Mouse (Mus musculus): Measurements from ENCODE around the gene Fcgr2b.
"Not testable (repeated sequence)": the region's sequence is repeated elsewhere in the genome, so short reads cannot be mapped to it uniquely, and the experiment has no call there.

Gene Fcgr2b

GRCm38 (mm10) chr1:170978601-170979000 lies 2.3 kb upstream of the Fcgr2b start:
- no peak for DNase-seq (ENCODE audit: low read depth in 2 of 2, low spot score in 2 of 2)

DNA sequence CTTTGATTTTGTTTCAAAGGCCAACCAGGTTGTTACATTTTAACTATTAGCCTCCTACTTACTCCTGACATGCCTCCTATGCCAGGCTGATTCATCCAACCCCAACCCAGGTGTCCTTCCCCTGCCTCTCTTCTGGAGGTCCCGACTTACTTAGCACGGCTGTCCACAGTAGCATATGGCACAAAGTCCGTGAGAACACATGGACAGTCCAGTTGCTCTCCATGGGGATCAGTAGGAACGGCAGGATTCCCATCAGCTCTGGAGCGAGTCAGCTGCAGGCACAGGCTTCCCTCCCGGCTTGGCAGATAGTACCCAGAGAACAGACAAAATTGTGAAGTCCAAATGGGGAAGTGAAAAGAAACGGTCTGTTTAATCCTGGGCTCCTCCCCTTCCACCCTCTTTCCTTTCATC lies 591 bp downstream of the Fcgr2b start:
- no peak for DNase-seq (ENCODE audit: low read depth in 2 of 2, low spot score in 2 of 2)

GRCm38 (mm10) chr1:170975350-170975749 lies 997 bp downstream of the Fcgr2b start:
- DNase-seq (ENCODE audit: low read depth in 2 of 2, low spot score in 2 of 2) = not testable (repeated sequence)

DNA sequence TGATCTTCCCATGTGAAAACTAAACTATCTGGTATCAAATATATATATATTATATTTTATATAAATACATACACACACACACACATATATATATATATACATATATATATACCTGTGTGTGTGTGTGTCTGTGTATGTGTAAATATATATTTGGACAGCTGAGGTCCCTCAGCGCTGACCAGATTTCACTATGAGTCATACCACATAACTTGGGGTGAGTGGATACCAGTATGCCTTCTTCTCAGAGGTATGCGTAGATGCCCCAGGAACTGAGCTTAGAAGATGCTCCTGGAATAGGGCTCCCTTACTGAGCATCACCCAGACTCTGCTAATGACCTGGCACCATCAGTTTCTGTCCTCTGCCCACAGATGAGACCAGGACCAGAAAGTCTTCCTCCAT lies 1.6 kb downstream of the Fcgr2b start:
- DNase-seq (ENCODE audit: low read depth in 2 of 2, low spot score in 2 of 2) = no peak

GRCm38 (mm10) chr1:170974171-170974570 lies 2.2 kb downstream of the Fcgr2b start:
- DNase-seq (ENCODE audit: low read depth in 2 of 2, low spot score in 2 of 2) = no peak

DNA sequence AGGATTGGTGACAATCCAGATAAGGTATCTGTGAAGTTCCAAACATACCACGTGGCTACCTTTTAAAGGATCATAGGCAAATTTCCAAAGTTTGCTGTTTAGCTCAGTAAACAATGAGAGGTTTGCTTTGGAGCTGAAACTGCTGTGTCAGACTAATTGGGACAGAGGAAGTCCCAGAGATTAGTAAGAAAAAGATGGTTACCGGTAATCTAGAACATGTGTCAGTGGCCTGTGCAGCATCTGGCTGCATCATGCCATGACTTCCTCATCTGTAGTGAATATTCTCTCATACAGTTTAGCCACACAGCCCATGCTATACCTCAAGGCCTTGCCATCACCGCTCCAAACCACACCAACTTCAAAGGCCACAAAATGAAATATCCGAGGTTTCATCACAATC lies 3.4 kb downstream of the Fcgr2b start:
- no peak for DNase-seq (ENCODE audit: low read depth in 2 of 2, low spot score in 2 of 2)

GRCm38 (mm10) chr1:170972494-170972893 lies 3.9 kb downstream of the Fcgr2b start:
- DNase-seq (ENCODE audit: low read depth in 2 of 2, low spot score in 2 of 2) = no peak

DNA sequence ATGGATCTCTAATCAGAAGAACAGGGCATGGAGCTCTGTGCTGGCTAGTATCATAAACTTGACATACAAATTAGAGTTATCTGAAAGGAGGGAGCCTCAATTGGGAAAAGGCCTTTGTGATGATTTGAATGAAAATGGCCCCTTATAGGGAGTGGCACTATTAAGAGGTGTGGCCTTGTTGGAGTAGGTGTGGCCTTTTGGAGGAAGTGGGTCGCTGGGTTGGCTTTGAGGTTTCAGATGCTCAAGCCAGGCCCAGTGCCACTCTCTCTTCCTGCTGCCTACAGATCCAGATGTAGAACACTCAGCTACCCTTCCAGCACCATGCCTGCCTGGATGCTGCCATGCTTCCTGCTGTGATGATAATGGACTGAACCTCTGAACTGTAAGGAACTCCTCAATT lies 7.8 kb downstream of the Fcgr2b start:
- DNase-seq (ENCODE audit: low read depth in 2 of 2, low spot score in 2 of 2) = no peak

DNA sequence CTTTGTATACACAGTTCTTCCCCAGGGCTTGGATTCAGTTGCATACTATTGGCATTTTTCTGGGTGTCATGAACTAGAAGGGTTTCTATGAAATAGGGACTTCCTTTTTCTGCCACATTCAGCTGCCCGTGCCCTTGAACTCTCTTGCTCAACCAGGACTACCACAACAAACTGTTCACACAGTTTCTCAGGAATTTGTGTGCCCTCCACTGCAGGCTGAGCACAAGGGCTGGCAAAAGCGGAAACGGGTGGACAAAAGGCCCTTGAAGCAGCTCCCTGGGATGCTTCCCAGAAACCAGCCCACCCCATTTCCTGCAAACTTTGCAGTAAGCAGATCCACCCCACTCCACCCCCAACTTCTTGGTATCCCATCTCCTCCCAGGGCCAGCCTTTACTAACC lies 8.8 kb downstream of the Fcgr2b start:
- DNase-seq (ENCODE audit: low read depth in 2 of 2, low spot score in 2 of 2) = no peak

- DNase-seq (ENCODE audit: low read depth in 2 of 2, low spot score in 2 of 2) = no peak
Observed at GRCm38 (mm10) chr1:170963087-170963486, 13.3 kb downstream of the Fcgr2b start.

DNA sequence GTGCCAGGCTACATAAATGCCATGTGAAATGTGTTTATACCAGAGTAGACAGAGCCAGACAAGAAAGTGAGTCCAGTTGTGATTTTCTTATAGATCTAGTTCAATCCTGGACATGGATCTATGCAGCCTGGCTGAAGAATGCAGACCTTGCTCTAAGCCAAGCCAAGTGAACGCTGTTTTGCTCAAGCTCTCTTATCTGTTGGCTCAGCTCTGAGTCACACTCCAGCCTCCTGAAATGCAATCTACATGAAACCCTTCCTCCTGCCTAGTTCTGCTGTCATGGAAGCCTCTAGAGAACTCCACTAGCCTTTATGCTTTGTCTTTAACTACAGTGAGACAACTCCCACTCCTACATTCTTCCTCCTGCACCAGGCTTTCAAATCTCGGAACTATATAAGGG lies 14.0 kb downstream of the Fcgr2b start:
- DNase-seq (ENCODE audit: low read depth in 2 of 2, low spot score in 2 of 2) = no peak

- no peak for DNase-seq (ENCODE audit: low read depth in 2 of 2, low spot score in 2 of 2)
Observed at GRCm38 (mm10) chr1:170961101-170961500, 15.2 kb downstream of the Fcgr2b start.

DNA sequence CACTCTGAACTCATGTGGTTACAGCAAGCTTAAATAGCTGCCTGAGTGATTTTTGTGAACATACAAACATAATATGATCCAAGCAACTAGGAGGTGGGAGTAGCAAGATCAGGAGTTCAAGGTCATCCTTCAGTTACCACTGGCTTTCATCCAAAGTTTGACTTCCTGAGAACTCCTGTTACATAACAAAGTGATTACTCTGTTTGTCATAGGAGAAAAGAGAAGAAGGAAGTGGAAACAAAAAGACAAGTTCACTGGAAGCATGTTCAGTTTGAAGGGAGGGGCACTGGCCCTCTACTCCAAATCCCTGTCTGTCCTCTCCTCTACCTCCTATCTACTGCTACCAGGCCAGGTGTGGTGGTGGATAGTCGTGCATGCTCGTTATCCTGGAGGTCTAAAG lies 16.6 kb downstream of the Fcgr2b start:
- DNase-seq (ENCODE audit: low read depth in 2 of 2, low spot score in 2 of 2) = no peak

DNA sequence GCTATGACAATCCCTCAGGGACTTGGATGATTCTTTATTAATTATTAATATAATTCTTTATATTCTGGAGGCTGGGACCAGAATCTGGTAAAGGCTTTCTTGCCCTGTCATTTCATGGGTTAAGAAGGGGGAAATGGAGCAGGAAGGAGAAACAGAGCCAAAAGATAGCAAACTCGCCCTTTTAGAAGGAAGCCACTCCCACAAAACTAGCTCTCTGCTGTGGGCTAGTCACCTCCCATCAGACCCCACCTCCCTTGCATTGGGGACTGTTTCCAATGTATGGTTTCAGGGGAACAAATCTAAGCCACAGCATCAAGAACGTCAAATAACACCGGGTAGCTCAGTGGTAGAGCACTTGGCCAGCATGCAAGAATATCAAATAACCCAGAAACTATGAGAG lies 18.1 kb downstream of the Fcgr2b start:
- DNase-seq (ENCODE audit: low read depth in 2 of 2, low spot score in 2 of 2) = no peak

GRCm38 (mm10) chr1:170953192-170953591 lies 23.2 kb downstream of the Fcgr2b start:
- DNase-seq (ENCODE audit: low read depth in 2 of 2, low spot score in 2 of 2) = no peak

DNA sequence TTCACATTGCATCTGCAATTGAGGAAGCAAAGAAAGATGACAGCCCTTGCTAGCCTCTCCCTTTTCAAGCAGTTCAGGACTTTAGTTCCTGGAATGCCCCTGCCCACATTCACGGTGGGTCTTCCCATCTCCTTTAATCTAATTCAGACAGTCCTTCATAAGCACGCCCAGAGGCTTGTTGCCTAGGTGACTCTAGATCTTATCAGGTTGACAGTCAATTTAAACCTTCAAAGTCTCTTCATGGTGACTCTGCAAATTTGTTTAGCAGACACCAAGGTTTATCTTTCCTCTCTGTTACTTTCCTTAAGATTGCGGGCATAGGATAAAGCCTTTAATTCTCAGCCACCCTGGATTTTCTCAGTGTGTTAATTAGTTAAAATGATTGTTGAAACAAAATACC lies 25.6 kb downstream of the Fcgr2b start:
- no peak for DNase-seq (ENCODE audit: low read depth in 2 of 2, low spot score in 2 of 2)

DNA sequence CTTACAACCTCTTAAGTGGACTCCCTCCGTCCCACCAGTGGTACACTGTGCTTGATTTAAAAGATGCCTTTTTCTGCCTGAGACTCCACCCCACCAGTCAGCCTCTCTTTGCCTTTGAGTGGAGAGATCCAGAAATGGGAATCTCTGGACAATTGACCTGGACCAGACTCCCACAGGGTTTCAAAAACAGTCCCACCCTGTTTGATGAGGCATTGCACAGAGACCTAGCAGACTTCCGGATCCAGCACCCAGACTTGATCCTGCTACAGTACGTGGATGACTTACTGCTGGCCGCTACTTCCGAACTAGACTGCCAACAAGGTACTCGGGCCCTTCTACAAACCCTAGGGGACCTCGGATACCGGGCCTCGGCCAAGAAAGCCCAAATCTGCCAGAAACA lies 31.4 kb downstream of the Fcgr2b start:
- DNase-seq (ENCODE audit: low read depth in 2 of 2, low spot score in 2 of 2) = not testable (repeated sequence)

- not testable (repeated sequence) for DNase-seq (ENCODE audit: low read depth in 2 of 2, low spot score in 2 of 2)
Observed at GRCm38 (mm10) chr1:170944151-170944550, 32.2 kb downstream of the Fcgr2b start.

GRCm38 (mm10) chr1:170939255-170939654 lies 37.1 kb downstream of the Fcgr2b start:
- DNase-seq (ENCODE audit: low read depth in 2 of 2, low spot score in 2 of 2) = no peak

GRCm38 (mm10) chr1:170934383-170934782 lies 42.0 kb downstream of the Fcgr2b start:
- DNase-seq (ENCODE audit: low read depth in 2 of 2, low spot score in 2 of 2) = no peak

DNA sequence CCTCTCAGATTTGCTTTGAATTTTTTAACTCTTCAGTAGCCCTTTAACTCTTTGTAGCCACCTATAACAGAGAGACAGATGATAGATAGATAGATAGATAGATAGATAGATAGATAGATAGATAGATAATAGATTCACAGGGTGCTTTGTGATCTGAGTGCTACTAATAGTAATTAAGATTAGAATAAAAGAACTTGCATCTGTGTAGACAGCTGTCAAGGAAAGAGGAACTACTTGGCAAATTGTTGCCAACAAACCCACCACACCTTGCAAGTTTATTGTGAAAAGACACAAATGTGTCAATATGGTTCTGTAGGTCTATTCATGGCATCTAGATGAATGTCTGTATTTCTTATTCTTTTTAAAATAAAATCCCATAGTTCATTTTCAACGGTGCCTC lies 42.4 kb downstream of the Fcgr2b start:
- no peak for DNase-seq (ENCODE audit: low read depth in 2 of 2, low spot score in 2 of 2)

DNA sequence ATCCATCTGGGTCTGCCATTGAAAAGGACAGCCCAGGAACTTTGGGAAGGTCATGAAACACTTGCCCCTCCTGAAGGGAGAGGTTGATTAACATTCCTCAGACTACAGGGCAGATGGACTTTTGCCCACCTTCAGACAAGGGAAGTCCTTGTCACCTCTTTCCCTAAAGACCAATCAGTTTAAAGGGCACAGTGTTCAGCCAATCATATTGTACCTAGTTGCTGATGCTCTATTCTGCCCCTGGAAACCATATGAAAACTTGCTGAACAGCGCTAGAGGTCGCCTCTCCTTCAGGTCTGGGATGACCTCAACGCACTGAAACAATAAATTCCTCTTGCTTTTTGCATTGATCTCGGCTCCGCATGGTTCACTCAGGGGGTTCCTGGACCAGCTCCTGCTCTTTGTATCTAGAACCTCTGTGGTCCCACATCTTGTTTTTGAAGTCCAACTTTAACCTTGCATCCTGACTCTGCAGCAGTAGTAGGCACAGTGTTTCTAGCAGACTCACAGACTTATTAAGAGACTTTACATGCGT lies 42.9 kb downstream of the Fcgr2b start:
- DNase-seq (ENCODE audit: low read depth in 2 of 2, low spot score in 2 of 2) = no peak

DNA sequence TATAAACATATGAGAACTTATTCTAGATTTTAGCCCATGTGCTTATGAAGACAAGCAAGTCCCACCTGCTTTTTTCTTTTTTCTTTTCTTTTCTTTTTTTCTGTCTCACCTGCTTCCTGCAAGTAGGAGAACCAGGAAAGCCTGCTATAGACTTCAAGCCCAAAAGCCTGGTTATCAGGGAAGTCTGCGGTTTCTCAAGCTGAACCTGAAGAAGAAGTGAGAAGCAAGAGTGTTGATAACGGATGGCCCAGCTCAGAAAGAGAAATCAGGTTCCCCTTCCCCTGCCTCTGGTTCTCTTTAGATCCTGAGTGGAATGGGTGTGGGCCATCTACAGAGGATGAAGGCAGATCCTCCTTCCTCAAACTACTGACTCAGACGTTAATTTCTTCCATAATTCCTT lies 44.3 kb downstream of the Fcgr2b start:
- no peak for DNase-seq (ENCODE audit: low read depth in 2 of 2, low spot score in 2 of 2)

DNA sequence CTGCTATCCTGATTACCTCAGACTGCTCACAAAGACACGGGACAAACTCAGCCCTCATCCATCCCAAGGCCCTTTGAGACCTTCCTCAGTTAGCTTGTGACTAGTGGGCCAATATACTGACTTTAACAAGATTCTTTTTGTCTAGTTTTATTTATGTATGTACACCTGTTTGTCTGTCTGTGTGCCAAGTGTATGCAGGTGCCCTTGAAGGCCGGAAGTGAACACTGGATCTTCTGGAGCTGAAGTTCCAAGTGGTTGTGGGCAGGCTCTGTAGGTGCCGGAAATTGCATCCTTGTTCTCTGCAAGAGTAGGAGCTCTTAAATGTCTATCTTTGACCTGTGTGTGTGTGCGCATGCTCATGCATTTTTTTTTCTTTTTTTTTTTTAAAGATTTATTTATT lies 47.1 kb downstream of the Fcgr2b start:
- no peak for DNase-seq (ENCODE audit: low read depth in 2 of 2, low spot score in 2 of 2)
